Mouse (Mus musculus) regulatory T cell (primary cell): ENCODE data around the gene Il6st.

Experiments
- in situ Hi-C: fragments of 300-600 bp; cut with MboI, MseI; formaldehyde crosslinking; loops from one replicate; pipeline ENCODE4 v1.15.1; 2025; ENCODE audit warnings: high pct_unique_total_duplicates

The Il6st gene

DNA sequence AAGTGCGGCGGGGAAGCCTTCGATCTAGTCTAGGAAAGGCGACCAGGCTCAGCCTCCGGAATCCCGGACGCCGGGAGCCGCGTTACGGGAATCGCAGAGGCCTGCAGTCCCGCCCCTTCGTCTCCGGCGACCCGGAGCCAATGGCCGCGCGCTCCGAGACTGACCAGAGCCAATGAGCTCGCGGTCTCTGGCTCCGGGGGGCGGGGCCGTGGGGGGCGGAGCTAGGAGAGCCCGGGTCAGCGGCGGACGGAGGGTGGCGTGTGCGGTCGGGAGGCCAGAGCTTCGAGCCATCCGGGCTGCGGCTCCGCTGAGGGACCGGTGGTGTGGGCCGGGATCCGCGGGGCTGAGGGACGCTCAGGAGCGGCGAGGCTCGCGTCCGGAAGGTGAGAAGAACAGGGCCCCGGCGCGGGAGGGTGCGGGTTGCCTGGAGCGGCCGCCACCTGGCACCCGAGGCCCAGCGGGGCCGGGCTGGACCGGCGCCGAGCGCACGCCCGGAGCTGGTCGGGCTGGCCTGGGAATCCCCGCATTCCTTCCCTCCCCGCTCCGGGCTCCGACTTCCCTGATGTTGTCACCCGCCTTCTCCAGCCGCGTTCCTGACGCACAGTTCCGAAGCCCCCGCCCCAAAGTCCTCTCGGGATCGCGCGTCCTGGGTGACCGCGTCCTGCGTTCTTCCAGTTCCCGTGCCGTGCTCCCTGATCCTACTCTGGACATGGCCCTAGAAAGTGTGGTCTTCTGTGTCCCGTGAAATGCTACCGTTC lies at the start of gene Il6st:
Gene Il6st (plus strand): TSS at position 203 of the 758 bp plus-strand sequence.
- in situ Hi-C loops: loop anchor here (5.0 to 10.0 kb wide), 2 partner anchors 37 to 659 kb away; partner anchors contain the start of gene Map3k1

DNA sequence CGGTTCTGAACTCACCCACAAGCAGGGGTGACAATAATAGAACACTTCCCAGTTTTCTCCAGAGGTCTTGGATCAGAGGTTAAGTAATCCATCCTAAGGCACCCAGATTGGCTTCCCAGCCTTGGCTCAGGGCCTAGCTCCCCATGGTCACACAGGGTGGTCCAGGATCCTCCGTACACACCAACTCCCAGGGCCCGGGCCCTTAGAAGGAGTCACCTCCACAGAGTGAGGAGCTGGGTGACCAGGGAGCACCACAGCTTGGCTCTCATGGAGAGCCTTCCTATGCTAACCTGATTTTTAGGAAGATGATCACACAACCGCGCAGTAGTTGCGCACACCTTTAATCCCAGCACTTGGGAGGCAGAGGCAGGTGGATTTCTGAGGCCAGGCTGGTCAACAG lies 48.0 kb upstream of the Il6st start:
- in situ Hi-C loops: loop anchor here (25.0 kb wide), 2 partner anchors 104 to 1171 kb away; no protein-coding TSS in a partner anchor

DNA sequence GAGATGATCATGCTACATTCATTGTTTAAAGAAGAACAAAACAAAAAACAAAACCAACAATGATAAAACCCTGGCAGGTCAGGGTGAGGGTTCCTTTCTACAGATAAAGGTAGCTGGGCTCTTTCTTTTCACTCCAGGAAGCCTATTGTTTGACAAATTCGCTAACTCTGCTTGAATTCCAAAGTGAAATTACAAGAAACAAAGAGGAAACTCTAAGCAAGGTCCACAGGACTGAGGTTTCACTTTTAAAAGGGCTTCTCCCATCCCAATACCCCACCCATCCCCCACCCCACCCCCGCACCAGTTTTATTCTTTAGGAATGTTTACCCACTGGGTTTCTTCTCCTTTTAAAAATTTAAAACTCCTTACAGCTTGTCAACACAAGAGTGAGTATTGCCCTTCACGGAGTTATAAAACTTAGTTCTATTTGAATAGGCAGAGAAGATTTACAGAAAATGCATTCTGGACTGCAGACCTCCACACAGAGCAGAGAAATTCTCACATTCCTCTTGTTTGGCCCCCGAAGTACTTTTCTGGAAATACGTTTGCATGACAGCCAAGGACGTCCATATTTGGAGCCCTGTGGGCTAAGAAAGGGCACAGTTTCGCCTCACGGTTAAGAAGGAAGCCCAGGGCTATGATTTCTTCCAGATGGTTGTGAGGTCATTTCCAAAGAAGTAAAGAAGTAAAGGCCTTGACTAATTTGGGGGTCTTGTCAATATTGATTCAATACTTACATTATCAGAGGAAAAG lies 47.3 kb upstream of the Il6st start:
- in situ Hi-C loops: loop anchor here (25.0 kb wide), 2 partner anchors 104 to 1171 kb away; no protein-coding TSS in a partner anchor

DNA sequence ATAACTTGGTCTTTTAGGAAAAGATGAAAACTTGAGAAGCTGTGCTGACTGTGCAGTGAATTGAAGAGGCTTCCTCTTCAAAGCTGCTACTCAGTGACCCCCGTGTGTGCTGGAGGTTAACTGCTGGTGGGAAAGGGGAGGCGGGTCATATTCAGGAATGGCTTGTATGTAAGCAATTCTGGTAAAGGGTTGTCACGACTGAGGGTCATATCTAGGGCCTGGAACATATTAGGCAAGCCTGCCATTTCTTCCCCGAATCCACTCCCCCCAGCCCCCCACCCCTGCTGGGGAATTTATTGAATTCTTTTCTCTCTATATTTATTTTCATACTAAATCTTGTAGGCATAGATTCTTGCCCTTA lies 46.7 kb upstream of the Il6st start:
- in situ Hi-C loops: loop anchor here (25.0 kb wide), 2 partner anchors 105 to 1170 kb away; no protein-coding TSS in a partner anchor

- in situ Hi-C loops: loop anchor here (25.0 kb wide), 2 partner anchors 106 to 1169 kb away; no protein-coding TSS in a partner anchor
Observed at GRCm38 (mm10) chr13:112417861-112418423, 45.9 kb upstream of the Il6st start.

DNA sequence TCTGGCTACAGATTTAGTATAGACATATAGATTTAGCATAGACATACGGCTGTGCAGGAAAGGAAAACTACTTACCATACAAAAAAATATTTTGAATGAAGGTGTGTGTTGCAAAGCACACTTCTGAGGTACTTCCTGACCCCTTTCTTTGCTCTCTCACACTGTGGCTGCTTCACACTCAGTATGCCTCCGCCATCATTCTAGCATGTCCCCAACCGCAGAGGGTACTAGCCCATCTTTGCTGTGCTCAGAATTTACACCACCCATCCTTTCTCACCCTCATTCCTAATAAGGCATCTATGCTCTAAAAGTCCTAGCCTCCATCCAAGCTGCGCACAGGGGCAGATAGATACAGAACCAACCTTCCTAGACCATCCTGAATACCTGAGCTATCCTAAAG lies 45.3 kb upstream of the Il6st start:
- in situ Hi-C loops: loop anchor here (25.0 kb wide), 2 partner anchors 106 to 1169 kb away; no protein-coding TSS in a partner anchor

DNA sequence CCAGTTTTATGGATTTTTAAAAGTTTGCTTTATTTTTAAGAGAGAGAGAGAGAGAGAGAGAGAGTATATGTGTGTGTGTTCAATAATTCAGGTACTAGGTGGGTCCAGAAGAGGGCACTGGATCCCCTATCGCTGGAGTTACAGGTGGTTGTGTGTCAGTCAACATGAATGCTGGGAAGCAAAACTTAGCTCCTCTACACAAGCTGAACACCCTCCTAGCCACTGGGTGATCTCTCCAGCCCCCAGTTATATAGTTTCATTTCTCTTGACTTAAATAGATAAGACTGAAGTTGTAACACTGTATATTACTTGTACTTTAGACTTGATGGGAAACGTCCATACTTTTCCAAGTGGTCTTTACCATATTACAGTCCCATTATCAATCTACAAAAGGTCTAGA lies 39.7 kb upstream of the Il6st start:
- in situ Hi-C loops: loop anchor here (5.0 to 25.0 kb wide), 3 partner anchors 83 to 1163 kb away; no protein-coding TSS in a partner anchor

DNA sequence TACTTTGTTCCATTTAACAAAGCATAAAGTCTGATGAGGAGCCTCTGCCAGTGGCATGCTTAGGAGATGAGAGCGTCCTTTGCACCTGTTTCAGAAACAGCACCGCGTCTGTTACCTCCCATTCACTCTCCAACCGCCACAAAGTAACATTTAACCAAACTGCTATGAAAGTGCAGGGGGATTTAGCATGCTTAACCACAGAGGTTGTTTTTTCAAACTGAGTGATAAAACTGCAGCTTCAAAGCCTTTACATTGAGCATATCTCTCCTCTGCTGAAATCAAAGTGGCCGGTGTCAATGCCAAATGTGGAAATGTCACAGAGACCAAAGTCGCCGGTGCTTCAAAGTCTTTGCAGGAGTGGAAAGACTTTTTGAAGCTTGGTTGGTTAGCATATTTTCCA lies 39.2 kb upstream of the Il6st start:
- in situ Hi-C loops: loop anchor here (5.0 to 25.0 kb wide), 4 partner anchors 38 to 1163 kb away; partner anchors contain the start of gene Il6st

GRCm38 (mm10) chr13:112425181-112425654 lies 38.7 kb upstream of the Il6st start:
- in situ Hi-C loops: loop anchor here (5.0 kb wide), 1 partner anchor 37 kb away; the partner anchor contains the start of gene Il6st

GRCm38 (mm10) chr13:112426265-112427135 lies 37.4 kb upstream of the Il6st start:
- in situ Hi-C loops: loop anchor here (5.0 kb wide), 1 partner anchor 36 kb away; the partner anchor contains the start of gene Il6st

GRCm38 (mm10) chr13:112427136-112427470 lies 36.8 kb upstream of the Il6st start:
- in situ Hi-C loops: loop anchor here (5.0 kb wide), 1 partner anchor 35 kb away; the partner anchor contains the start of gene Il6st

GRCm38 (mm10) chr13:112427521-112427920 lies 36.3 kb upstream of the Il6st start:
- in situ Hi-C loops: loop anchor here (5.0 kb wide), 1 partner anchor 35 kb away; the partner anchor contains the start of gene Il6st

DNA sequence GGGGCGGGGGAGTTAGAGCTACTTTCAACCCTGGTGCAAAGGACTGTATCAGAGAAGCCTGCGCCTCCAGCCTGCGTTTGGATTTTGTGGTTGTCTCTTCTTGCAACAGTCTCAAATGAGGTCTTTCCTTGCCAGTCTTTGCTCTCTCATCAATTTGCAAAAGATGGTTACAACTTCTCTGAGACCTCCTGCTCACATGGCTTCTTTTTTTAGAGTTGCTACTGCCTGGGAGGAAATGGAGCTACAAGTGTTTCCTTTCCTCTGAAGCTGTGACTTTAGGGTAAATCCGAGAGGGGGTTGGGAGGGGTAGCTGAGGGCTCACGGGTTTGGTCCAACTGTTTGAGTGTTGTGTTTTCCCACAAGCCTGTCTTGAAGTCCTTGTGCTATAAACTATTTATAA lies 30.6 kb upstream of the Il6st start:
- in situ Hi-C loops: no loop called here

DNA sequence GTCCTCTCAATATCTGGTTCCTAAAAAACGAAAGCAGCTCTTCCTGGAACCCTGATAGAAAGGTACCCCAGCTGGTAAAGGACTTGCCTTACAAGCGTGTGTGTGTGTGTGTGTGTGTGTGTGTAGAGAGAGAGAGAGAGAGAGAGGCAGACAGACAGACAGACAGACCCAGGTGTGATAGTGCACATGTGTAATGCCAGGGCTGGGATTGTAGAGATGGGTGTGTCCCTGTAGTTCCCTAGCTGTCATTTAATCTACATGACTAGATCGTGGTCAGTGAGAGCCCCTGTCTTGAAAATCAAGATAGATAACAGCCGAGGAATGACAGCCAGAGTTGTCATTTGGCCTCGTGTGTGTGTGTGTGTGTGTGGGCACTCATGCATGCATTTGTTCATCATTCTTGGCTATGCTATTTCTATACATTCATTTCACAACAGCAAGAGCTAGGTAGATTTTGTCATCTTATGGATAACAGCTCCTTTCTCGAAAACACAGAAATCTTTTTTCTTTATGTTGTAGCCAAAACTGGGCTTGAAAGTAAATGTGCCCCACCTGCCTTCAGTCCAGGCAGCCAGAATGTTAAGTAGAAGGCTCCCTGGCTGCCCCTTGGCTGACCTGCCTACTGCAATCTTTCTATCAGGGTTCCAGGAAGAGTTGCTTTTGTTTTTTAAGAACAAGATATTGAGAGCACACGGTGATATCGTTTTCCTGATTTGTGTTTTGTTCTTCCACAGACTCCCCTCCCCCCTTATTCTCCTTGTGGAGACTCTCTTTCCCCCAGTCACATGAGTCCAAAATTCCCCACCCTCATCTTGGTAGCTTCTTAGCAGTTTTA lies 28.4 kb upstream of the Il6st start:
- in situ Hi-C loops: no loop called here

DNA sequence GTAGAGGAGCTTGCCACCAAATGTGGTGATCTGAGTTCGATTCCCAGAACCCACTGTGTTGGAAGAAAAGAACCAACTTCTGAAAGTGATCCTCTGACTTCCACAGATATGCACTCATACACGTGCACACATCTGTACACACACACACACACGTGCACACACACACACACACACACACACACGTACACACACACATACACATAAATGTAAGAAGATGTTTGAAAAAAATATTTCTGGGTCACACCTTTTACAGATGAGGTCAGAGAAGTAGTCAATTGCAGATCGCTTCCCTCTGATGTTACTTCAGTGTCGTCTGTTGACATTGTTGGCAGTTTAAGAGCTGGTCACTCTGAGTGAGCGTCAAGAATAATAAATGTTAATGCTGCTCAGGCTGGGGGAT lies 27.6 kb upstream of the Il6st start:
- in situ Hi-C loops: no loop called here

- in situ Hi-C loops: no loop called here
Observed at GRCm38 (mm10) chr13:112438001-112438868, 25.6 kb upstream of the Il6st start.

- in situ Hi-C loops: no loop called here
Observed at GRCm38 (mm10) chr13:112439105-112439818, 24.6 kb upstream of the Il6st start.

DNA sequence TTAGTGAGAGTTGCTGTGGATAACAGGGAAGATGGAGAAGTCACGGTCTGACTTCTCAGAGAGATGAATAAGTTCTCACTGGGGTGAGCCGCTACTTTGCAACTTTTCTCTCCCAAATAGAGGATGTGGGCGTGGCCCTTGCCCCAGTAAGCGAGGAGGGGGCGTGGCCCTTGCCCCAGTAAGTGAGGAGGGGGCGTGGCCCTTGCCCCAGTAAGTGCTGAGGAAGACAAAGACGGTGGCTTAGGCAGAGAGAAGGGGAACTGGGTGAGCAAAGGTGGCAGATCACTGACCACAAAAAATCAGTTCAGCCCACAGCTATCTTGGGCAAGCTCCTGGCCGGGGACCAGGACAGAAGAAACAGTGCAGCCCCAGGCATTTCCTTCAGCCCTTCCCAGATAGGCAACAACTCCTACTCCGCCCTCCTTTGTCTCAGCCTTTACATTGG lies 23.9 kb upstream of the Il6st start:
- in situ Hi-C loops: no loop called here
